In the genomic region with DNA sequence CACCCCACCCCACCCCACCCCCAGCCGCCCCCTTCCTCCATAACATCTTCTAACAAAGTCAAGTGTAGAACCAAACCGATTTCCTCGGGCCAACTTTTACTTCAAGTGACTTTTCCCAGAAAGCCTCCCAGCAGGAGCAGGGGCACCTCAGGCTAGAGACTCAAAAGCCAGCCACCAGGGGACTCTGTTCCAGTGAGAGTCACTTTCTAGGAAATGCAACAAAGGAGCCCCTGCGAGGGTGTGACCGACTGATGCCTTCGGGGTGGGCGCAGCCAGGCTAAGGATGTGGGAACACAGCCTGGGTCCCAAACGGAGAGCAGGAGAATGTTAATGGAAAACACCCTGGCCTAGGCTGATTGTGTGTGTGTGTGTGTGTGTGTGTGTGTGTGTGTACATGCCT, we compare ENCODE assay signal across 12 mouse cellular contexts.
"Had no signal": no experiment of that assay in that cellular context is flagged by ENCODE, and none has a peak within 500 bp of the region (broad histone marks: within the 10 kb centered on the region; RNA-seq: fewer than 3 reads in every experiment).

No protein-coding gene starts in this region.

- H3K9ac ChIP-seq: limb, embryonic 13.5 days; liver, embryonic 14.5 days; lung, embryonic 15.5 days; midbrain, embryonic 13.5 days; neural tube, embryonic 15.5 days had no signal

- H3K9me3 ChIP-seq: lung, embryonic 15.5 days; midbrain, embryonic 13.5 days; neural tube, embryonic 15.5 days had no signal

- H3K4me2 ChIP-seq: limb, embryonic 13.5 days; lung, embryonic 15.5 days; midbrain, embryonic 13.5 days; neural tube, embryonic 15.5 days had no signal

- H3K4me1 ChIP-seq: midbrain, embryonic 13.5 days; neural tube, embryonic 15.5 days had no signal

- H3K27ac ChIP-seq: layer of hippocampus, adult 2 months; limb, embryonic 13.5 days; liver, embryonic 14.5 days; lung, embryonic 15.5 days; midbrain, embryonic 13.5 days; neural tube, embryonic 15.5 days had no signal

- ATAC-seq: midbrain, embryonic 13.5 days had no signal

- H3K36me3 ChIP-seq: limb, embryonic 13.5 days; lung, embryonic 15.5 days; midbrain, embryonic 13.5 days; neural tube, embryonic 15.5 days had no signal

- H3K27me3 ChIP-seq: lung, embryonic 15.5 days; midbrain, embryonic 13.5 days had no signal

- DNase-seq: kidney, adult 9 months; kidney, postnatal 10 days; kidney, postnatal 4 days; thymus, adult 18-20 months; thymus, postnatal 14 days had no signal

- H3K4me3 ChIP-seq: layer of hippocampus, adult 2 months; limb, embryonic 13.5 days; lung, embryonic 15.5 days; midbrain, embryonic 13.5 days; myocyte; neural tube, embryonic 15.5 days had no signal
